Mouse (Mus musculus): ENCODE results near the gene Icmt.

DNA sequence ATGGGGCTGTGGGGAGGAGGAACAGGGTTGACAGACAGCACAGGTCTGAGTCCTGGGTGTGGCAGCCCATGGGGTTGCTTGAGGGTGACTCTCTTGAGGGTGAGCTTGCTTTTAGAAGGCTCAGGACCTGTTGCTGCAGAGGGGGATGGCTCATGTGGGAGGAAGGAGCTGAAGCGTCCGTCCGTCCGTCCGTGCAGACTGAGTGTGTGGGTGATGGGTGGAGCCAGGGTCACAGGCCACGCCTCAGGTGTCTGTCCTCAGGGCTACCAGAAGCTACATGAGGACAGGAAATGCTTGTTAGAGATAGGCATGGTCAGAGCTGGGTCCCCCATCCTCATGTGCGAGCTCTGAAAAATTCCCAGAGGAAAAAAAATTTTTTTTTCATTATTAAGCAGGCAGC is 47.6 kb downstream of the Icmt start:
- no peak for TF ChIP-seq GATA1 (IDR thresholded peaks at IDR 0.05; ENCODE audit: borderline replicate concordance, low read length)
- TF ChIP-seq FLI1 (IDR thresholded peaks at IDR 0.05; ENCODE audit: low read length): no peak

Data from megakaryocyte, embryonic 14.5 days (primary cell).